Mouse (Mus musculus) layer of hippocampus, postnatal 14 days (tissue): ENCODE measurements around the gene Tas1r2. TPM values are rescaled to one million over a fixed set of nuclear protein-coding genes. Genes with fewer than 3 reads are reported as not detected.

Source experiments
- DNase-seq, 2 experiments: peaks; one replicate each; pipeline ENCODE4 v3.0.0; 2021 to 2022; ENCODE audit warnings: low spot score in 2 of 2, mixed read lengths in 1 of 2
- long read RNA-seq, 2 experiments: library from polyadenylated mRNA; stranded (forward); transcript quantifications; one replicate each; pipeline ENCODE4 v2.0.0; 2021
- total RNA-seq, 2 experiments: library from RNA; stranded (reverse); gene quantifications; 2 replicates each; pipeline ENCODE4 v1.2.3; 2021

Gene Tas1r2
- not detected for total RNA-seq
- long read RNA-seq, experiment 1 = 0 reads
- long read RNA-seq, experiment 2 = 0 reads

DNA sequence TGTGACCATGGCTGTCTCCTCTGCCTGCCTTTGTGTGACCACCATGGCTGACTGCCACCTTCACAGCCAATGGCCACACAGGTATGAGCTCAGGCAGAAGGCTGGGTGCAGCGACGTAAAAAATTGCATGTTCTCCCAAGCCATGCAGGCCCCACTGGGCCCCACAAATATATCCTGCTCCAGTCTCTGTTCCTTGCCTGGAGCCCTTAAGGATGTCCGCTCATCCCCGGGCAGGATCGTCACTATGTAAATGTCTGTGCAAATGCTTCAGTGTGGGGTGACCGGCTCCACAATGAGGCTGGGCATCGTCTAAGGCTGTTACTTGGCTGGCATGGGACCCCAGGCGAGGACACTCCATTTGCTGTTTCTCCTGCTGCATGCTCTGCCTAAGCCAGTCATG is at the start of gene Tas1r2:
Gene Tas1r2, plus strand, starts transcription at position 301 of the 400 bp plus-strand sequence.
- DNase-seq = no peak

DNA sequence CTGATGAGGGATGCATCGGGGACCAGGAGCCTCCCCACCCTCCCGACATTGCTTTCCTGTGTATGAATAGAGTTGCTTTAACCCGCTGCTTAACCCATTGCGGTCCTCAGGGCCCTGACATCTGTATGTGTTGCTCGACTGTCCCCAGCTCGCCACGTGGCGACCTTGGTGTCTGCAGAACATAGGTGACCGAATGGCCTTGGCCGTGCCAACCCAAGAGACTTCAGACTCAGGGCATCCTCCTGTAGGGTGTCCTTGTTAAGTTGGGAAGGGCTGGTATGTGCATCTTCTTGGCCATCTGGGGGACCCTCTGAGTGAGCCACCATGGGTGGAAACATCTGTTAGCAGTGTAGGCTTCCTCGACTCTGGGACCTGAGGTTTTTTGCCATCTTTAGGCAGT is 48.1 kb upstream of the Tas1r2 start:
- DNase-seq = no peak

DNA sequence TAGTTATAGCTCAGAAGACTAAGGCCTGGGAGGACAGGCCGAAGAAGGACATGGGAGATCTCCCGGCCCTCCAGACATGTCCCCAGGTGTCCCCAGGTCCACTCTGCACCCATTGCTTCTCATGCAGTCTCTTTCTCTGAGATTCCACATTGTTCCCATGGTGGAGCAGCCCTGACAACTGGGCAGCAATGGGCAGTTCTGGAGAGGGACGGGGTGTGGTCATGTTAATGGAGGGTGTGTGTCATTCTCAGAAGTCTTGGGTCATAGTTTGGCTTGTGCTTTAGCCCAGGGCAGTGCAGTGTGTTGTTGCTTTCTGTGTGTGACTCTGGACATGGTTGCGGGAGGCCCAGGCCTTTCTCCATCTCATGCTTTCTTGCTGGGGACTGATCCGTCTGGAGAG is 46.6 kb upstream of the Tas1r2 start:
- no peak for DNase-seq

DNA sequence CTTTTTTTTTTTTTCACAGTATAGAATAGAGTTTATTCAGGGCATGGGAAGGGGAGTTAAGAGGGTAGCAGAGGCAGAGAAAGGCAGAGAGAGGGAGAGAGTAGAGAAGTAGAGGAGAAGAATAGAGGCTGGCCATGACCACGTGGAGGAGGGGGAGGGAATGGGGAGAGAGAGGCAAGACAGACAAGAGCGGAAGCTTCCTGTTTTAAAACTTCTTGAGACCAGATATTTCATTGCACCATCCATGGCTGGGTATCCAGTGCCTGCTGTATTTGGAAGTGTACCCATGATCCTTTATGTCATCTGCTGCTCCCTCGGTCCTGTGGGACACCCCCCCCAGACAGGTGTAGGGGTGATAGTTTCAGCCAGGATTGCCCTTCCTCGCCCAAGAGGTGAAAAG is 44.4 kb upstream of the Tas1r2 start:
- DNase-seq = no peak

DNA sequence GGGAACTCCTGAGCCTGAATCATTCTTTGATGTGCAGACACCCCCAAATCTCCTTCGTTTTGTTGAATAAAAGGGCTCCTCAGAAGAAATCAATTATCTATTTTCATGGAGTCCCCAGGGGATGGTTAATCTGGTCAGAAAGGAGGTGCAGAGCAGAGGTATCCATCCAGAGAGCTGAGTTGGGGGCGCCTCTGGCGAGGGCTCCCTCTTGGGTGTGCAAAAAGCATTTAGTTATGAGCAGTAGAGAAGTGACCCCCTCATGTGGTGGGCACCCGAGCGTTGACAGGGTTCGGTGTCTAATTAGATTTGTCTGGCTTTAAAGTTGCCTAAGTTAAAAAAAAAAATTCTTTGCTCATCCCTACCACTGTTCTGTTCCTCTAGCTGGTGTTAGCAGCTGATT is 42.4 kb upstream of the Tas1r2 start:
- DNase-seq = no peak

DNA sequence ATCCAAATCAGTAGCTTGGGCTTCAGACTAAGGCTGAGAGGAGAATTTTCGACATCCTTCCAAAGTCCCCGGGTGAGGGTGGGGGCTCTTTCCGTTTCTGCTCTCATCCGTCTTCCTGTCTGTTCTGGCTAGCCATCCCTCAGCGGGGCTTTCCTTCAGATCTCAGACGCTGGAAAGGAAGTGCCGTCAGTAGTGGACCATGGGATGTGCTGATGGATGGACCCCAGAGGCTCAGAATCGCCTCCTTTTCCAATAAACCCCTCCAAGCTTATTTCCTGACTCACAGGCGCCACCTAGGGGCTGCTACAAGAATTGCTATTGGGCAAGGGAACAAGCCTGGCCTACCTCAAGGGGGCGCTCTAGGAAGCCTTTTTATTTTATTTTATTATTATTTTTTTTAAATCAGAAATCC is 41.8 kb upstream of the Tas1r2 start:
- DNase-seq = peak; percentile 81 to 89

DNA sequence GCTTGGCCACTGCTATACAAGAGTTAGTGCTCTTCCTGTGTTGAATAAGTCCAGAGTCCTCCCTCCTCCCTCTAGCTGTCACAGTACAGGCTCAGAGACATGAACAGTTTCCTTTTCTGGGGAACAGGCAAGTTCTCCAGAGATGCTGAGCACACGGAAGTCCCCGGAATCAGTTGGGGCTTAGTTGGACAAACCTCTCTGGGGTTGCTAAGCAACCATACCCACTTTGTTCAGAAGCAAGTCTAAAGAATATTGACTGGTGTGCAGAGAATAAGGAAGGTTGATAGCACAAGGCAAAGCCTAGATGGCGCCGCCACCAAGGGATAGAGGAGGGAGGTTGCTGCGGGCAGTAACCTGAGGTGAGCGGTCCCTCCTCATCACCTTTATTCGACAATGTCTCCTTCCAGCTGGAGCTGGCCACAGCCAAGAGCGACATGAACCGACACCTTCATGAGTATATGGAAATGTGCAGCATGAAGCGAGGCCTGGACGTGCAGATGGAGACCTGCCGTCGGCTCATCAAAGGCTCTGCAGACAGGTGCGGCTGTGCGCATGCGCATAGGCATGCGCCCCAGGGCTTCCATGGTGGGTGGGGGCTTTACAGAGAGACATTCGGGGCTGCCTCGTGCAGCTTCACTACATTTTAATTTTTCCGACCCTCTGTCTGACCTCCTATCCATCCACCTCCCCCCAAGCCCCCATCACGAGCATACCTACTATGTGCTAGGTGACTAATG is 38.6 kb upstream of the Tas1r2 start:
- no peak for DNase-seq

DNA sequence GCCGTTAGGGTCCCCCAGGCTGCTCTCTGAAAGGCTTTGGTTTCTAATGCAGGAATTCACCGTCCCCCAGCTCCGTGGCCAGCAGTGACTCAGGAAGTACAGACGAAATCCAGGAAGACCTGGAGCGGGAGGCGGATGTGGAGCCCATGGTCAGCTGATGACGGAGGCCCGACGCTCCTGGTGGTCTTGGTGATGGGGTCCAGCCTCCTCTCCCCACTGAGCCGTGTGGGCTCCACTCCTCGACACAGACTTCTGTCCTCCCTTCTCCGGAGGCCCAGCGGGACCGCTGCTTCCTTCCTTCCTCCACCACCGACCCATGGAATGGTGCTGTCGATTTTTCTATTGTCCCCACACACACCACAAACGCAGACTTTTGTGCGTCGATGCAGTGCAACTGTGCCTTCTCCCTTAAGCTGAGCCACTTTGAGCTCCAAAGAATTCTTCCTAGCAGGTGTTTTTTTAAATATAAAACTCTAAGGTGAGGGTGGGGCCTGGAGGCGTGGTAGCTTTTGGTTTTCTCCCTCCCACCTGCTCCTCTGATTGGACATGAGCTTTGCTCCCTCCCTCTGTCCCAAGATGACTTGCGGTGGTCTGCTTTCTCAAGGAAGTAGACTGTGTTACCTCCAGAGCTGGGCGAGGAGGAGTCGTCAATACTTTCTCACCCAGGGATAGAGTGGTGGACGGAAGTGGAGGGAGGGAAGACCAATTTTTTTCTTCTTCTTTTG is 36.9 kb upstream of the Tas1r2 start:
- DNase-seq = no peak

DNA sequence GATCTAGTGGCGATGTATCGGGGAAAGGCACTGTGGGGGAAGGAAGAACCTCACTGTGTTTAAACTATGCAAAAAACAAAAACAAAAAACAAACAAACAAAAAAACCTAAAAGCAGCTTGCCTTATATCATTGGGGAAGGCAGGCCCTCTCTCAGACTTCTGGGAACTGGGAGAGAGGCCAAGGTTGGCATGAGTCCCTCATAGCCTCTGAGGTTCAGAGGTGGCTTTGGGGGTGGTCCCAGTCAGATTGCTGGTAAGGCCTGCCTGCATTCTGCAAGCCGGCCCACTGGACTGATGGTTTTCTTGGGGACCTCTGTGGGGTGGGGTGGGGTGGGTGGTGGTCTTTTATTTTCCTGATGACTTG is 36.4 kb upstream of the Tas1r2 start:
- no peak for DNase-seq

DNA sequence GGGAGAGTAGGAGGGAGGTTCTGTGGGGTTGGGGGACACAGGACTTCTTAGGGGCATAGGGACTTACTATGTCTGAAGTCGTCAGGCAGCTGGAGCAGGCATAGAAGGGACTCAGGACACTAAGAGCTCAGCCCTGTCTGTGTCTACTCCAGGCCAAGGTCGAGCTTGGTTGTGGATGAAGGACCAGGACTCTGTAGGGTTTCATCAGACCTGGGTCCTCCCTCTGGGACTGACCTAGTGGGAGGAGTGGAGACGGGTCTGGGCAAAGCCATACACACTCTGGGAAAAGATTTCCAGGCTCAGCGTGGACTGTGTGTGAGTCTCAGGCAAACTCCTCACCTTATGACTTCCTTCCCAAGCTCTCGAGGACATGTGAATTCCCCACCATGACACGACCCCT is 33.6 kb upstream of the Tas1r2 start:
- DNase-seq = no peak

DNA sequence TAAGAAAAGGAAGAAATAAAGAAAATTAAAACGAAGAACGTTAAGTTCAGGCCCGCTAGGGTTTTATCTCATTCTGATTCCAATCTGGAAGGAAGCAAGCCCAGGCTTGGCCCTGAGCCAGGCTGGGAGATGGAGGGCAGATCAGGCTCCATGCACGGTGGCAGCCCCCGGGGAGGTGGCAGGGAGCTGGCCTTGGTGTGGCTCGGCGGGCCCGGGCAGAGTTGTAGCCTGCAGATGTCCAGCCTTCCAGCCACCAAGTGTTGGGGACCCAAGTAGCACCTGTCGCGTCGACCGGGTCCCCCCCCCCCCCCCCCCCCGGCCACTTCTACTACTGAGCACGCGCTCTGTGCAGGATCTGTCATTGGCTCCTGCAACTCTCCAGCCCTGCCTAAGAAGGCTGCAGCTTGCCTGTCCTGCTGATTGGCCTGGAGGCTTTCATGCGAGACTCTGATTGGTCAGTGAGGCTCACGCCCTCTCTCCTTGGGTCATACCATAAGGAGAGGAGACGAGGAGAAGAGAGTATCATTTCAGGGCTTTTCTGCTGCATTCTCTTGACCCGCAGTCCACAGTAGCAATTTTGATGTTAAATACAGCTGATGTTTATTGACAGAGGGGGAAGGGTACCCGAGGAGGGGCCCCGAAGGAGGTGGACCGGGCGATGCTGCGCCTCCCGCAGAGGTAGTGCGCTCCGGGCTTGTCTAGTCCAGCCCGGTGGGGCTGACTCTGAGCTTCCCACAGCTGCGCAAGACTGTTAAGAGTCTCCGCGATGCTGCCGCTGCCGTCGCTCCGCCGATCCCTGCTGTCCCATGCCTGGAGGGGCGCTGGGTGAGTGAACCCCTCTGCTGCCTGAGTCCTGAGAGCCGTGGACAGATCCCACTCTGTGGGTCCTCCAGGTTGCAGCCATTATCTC is 30.7 kb upstream of the Tas1r2 start, which contains the start of gene Aldh4a1:
Gene Aldh4a1, plus strand, starts transcription at position 494 of the 910 bp plus-strand sequence.
- peak; percentile 88 to 96 for DNase-seq

DNA sequence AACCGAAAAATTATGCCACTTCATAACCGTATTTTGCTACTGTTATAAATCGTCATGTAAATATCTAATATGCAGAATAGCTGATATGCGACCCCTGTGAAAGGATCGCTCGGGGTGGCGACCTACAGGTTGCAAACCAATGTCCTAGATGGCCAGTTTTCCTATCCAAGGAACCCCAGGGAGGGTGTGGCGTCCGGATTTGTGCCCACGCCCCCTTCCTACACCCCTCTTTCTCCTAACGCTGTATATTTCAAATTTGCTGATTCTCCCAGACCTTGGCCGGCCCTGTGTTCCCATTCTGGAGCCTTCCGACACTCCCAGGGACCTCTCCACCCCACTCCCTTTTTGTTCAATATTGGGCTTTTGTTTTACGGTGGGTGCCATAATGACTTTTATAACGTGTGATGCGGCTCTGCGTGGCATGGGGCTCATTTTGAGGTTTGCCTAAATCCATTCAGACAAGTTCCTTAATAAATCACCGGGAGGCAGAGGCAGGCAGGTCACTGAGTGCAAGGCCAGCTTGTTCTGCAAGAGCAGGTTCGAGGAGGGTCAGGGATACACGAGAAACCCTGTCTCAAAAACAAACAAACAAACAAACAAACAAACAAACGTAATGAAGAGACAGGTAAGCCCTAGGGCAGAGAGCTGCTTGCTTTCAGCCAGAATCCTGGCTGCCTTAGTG is 29.8 kb upstream of the Tas1r2 start:
- DNase-seq = no peak

DNA sequence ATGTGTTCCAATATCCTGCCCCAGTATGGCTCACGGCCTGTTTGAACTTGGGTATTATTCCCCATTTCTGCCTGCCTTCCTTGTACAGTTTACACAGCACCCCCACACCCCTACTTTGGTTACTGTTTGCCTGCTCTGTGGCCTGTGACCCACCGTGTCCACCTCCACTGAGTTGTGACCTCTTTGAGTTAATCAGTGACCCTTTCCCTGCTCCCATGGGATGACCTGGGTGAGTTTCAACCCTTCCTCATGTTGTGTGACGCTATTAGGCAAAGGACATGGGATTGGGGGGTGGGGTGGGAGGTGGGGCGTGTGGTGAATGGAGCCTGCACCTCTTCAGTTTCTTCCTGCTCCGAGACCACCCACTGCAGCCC is 29.2 kb upstream of the Tas1r2 start:
- DNase-seq = no peak

DNA sequence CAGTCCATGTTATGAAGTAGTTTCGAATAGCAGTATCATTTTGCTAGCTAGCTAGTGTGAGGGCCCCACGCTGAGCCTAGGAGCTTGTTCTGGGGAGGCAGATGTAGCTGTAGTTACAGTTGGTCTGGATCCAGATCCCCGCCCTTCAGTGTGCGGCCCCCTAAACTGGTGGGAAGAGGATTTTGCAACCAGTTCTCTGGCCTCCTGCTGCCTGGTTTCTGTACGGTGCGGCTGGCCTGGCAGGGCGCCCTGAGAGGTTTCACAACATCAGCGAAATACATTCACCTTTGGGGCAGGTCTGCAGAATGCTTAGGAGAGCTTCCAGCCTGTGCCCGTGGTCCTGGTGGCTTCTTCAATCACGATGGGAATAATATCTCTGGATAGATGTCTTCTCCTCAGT is 28.6 kb upstream of the Tas1r2 start:
- DNase-seq = no peak

DNA sequence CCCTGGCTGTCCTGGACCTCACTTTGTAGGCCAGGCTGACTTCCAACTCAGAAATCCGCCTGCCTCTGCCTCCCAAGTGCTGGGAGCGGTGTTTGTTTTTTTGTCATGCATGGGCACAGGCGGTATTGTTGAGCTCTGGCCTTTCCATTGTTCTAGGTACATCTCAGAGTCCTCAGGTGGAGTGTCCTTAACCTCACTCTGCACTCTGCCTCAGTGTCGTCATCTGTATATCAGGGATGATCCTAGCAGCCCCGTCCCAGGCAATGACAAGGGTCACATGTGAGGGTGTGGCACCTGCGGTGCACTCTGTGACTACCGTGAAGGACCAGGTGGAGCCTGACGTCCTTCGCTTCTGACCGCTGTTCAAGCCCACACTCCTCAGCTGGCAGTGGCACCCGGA is 26.0 kb upstream of the Tas1r2 start:
- no peak for DNase-seq

DNA sequence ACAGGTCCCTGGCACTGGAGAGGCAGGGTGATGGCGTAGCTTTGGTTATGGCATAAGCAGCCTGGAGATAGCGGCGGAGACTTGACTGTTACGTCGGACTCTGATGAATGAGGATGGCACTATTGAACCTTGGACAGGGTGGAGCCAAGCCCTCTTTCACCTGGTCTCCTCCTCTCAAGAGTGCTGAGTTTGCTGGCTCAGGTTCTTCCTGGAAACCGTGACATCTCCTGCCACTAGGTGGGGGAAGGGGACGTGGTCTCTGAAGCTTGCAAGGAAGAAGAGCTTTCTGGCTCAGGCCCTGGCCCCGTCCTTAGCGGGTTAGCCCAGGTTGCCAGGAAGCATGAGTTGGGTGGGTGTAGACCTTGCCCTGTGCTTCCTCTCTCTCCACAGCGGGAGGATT is 23.2 kb upstream of the Tas1r2 start:
- no peak for DNase-seq

DNA sequence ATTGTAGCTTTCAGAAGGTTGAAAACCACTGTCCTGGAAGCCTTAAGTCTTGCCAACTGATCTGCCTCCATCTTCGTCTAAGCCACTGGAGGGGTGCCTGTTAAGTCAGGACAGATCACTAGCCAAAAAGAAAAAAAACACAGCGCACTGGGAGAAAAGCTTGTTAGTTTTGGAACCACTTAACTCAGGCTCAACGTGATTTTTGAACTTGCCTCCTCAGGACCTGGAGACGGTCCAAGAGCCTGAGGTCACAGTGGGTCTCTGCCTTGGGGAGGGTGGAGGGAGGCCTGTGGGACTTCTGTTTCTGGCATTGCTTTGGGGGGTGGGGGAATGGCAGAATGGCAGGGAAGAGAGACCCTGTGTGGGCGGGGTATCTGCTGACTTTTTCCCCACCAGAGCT is 22.2 kb upstream of the Tas1r2 start:
- DNase-seq = no peak

DNA sequence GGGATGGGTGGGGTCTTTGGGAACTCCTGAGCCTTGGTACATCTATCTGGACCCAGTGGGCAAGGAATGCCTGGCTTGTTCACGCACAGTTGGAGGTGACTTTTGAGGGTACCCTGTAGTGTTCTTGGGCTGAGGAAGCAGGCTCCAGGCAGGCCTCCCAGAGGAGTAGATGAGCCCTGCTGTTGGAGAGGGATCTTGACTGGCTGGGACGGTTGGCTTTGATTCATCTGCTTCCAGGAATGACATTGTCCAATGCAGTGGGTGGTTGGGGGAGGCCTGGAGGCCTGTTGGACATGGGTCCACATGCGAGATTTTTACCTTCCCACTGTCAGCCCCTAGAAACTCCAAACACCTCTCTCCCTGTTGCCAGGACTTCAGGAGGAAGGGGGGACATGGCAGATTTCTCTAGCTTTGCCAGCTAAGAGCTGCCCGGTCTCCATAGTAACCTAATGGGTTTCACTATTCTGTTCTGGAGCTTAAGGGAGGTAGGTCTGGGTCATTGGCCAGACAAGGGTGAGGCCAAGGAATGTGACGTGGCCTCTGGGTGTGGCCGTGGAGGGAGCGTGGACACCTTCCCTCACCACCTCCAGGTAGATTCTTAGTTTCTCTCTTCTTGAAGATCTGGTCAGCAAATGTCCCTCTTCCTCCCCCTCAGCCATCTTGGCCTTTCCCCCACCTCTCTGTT is 21.6 kb upstream of the Tas1r2 start:
- no peak for DNase-seq

DNA sequence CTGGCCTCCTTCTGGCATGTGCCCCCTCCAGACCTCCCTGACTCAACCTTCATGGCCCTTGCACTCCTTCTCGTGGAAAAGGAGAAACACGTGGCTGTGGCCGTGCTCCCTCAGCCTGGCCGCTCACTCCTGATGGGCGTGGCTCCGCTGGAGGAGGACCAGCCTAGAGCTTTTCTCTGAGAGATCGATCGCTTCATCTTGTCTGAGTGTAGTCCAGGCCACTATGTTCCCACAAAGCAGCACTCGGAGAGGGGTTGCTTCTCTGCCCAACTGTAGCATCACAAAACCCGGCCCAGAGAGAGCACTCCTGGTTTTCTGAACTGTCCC is 21.1 kb upstream of the Tas1r2 start:
- no peak for DNase-seq

DNA sequence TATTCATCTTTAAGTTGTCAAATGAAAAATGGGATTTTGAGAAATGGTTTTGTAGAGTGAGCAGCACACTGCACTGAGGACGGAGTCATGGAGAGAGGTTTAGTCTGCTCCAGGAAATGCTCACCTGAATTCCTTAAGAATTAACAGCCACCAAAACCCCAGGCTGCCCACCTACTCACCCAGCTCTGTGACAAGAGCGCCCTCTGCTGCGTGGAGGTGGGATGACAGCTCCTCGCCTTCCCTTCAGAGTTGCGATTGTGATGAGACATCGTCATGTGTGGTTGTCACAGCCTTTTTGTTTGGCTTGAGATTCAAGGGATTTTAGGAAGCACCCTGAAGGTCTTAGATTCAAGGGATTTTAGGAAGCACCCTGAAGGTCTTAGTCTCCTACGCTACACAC is 17.0 kb upstream of the Tas1r2 start:
- peak; percentile 67 for DNase-seq

DNA sequence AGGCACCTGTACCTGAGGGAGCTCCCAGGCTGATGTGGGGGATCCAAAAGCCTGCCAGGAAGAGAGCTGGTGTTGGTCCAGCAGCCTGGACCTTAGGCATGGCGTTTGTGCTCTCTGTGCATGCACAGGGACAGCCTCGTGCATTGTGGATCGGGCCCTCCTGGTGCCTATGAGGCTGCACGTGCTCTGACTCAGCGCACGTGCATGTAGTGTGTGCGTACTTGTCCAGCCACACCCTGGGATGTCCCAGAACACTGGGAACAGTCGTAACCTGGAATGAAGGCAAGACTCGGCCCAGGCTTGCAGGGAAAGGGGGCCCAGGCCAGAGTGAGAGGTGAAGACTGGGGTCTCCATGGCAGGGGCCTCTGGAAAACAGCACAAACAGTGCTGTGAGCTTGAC is 15.5 kb upstream of the Tas1r2 start:
- no peak for DNase-seq
